Mouse (Mus musculus): ENCODE data around the gene Ppp4r3b. TPM values are rescaled to one million over a fixed set of nuclear protein-coding genes. Genes with fewer than 3 reads are reported as not detected.

Ppp4r3b gene
- polyA plus RNA-seq, 1 experiment from 2014 or later, result 104 TPM

GRCm38 (mm10) chr11:29239353-29239752 is 66.7 kb downstream of the Ppp4r3b start:
- Histone ChIP-seq H3K27ac (no peak overlapping the region), H3K27me3 (no peaks in the 10 kb centered on the region), H3K4me1 (no peaks in the 10 kb centered on the region), H3K9me3 (replicated peaks) (no peaks in the 10 kb centered on the region), H3K36me3 (ENCODE audit: poor library complexity, severe bottlenecking) (peaks cover 28% of the 10 kb centered on the region), H3K9ac (no peak overlapping the region), H3K4me3 (no peak overlapping the region), H3K4me2 (no peak overlapping the region)
- ATAC-seq, result no peak
- 92% methylated on average over 1 of the region's 1 CpGs for WGBS

GRCm38 (mm10) chr11:29241961-29242360 is 69.3 kb downstream of the Ppp4r3b start:
- no peak overlapping the region for H3K27ac ChIP-seq
- WGBS, result 34% methylated on average over 4 of the region's 4 CpGs
- no peak overlapping the region for H3K4me3 ChIP-seq
- ATAC-seq, result no peak
- peaks cover 18% of the 10 kb centered on the region for H3K4me1 ChIP-seq
- no peak overlapping the region for H3K4me2 ChIP-seq
- H3K9ac ChIP-seq, result no peak overlapping the region
- H3K27me3 ChIP-seq, result no peaks in the 10 kb centered on the region
- H3K36me3 ChIP-seq (ENCODE audit: poor library complexity, severe bottlenecking), result peaks cover 31% of the 10 kb centered on the region
- no peaks in the 10 kb centered on the region for H3K9me3 ChIP-seq (replicated peaks)

GRCm38 (mm10) chr11:29245988-29246387 is 73.3 kb downstream of the Ppp4r3b start:
- Histone ChIP-seq H3K9ac (peak overlapping the region; percentile 84; the same call in 1 of the 2 replicates), H3K9me3 (replicated peaks) (no peaks in the 10 kb centered on the region), H3K36me3 (ENCODE audit: poor library complexity, severe bottlenecking) (peaks cover 25% of the 10 kb centered on the region), H3K4me2 (peak overlapping the region; percentile 84), H3K27ac (no peak overlapping the region), H3K4me3 (peak overlapping the region; percentile 84), H3K27me3 (no peaks in the 10 kb centered on the region), H3K4me1 (peaks cover 18% of the 10 kb centered on the region)
- ATAC-seq, result no peak
- 64% methylated on average over 4 of the region's 4 CpGs for WGBS

- Histone ChIP-seq H3K9me3 (replicated peaks) (no peaks in the 10 kb centered on the region), H3K4me1 (peaks cover 18% of the 10 kb centered on the region), H3K9ac (peak within 1 kb of the TSS; percentile 84), H3K36me3 (ENCODE audit: poor library complexity, severe bottlenecking) (peaks cover 19% of the 10 kb centered on the region), H3K4me3 (peak within 1 kb of the TSS; percentile 84), H3K27me3 (no peaks in the 10 kb centered on the region), H3K27ac (peak within 1 kb of the TSS; percentile 77), H3K4me2 (peak within 1 kb of the TSS; percentile 84)
- peak; percentile 100 for ATAC-seq
- WGBS, result under 1% methylated on average over 53 of the region's 53 CpGs
These were observed 74.4 kb downstream of the Ppp4r3b start, which contains the start of gene Cfap36 for GRCm38 (mm10) chr11:29246883-29247650. Gene Cfap36, minus strand, starts transcription at chr11:29247409.

- WGBS, result 100% methylated on average over 1 of the region's 1 CpGs
- H3K27ac ChIP-seq, result no peak overlapping the region
- peak overlapping the region; percentile 84 for H3K4me3 ChIP-seq
- peak overlapping the region; percentile 84 for H3K4me2 ChIP-seq
- no peaks in the 10 kb centered on the region for H3K27me3 ChIP-seq
- no peaks in the 10 kb centered on the region for H3K9me3 ChIP-seq (replicated peaks)
- peaks cover 18% of the 10 kb centered on the region for H3K4me1 ChIP-seq
- peak; percentile 33 for ATAC-seq
- H3K36me3 ChIP-seq (ENCODE audit: poor library complexity, severe bottlenecking), result peaks cover 13% of the 10 kb centered on the region
- no peak overlapping the region for H3K9ac ChIP-seq
These were observed 75.0 kb downstream of the Ppp4r3b start for GRCm38 (mm10) chr11:29247725-29248124.

- WGBS, result 98% methylated on average over 5 of the region's 5 CpGs
- Histone ChIP-seq H3K27me3 (no peaks in the 10 kb centered on the region), H3K27ac (no peak overlapping the region), H3K9me3 (replicated peaks) (no peaks in the 10 kb centered on the region), H3K4me1 (peaks cover 18% of the 10 kb centered on the region), H3K36me3 (ENCODE audit: poor library complexity, severe bottlenecking) (peaks cover 10% of the 10 kb centered on the region), H3K4me3 (no peak overlapping the region), H3K4me2 (no peak overlapping the region), H3K9ac (no peak overlapping the region)
- ATAC-seq, result no peak
These were observed 75.7 kb downstream of the Ppp4r3b start for GRCm38 (mm10) chr11:29248386-29248785.

GRCm38 (mm10) chr11:29254643-29255042 is 82.0 kb downstream of the Ppp4r3b start:
- Histone ChIP-seq H3K27me3 (no peaks in the 10 kb centered on the region), H3K9ac (no peak overlapping the region), H3K4me2 (no peak overlapping the region), H3K4me3 (no peak overlapping the region), H3K27ac (no peak overlapping the region), H3K4me1 (no peaks in the 10 kb centered on the region), H3K36me3 (ENCODE audit: poor library complexity, severe bottlenecking) (no peaks in the 10 kb centered on the region), H3K9me3 (replicated peaks) (no peaks in the 10 kb centered on the region)
- no peak for ATAC-seq
- 92% methylated on average over 1 of the region's 1 CpGs for WGBS

GRCm38 (mm10) chr11:29267824-29268223 is 95.1 kb downstream of the Ppp4r3b start:
- ATAC-seq, result peak; percentile 66
- WGBS, result 28% methylated on average over 3 of the region's 3 CpGs
- no peak overlapping the region for H3K4me2 ChIP-seq
- 0 out of 2 replicates have a peak, but pooled peaks cover 7% of the 10 kb centered on the region for H3K9me3 ChIP-seq (replicated peaks)
- no peak overlapping the region for H3K4me3 ChIP-seq
- H3K4me1 ChIP-seq, result no peaks in the 10 kb centered on the region
- H3K9ac ChIP-seq, result no peak overlapping the region
- no peaks in the 10 kb centered on the region for H3K36me3 ChIP-seq (ENCODE audit: poor library complexity, severe bottlenecking)
- no peak overlapping the region for H3K27ac ChIP-seq
- no peaks in the 10 kb centered on the region for H3K27me3 ChIP-seq

Other genes with a start within 250 kb of the Ppp4r3b start
- 30.4 and 31.5 TPM in 2 replicates for gene Pnpt1, start 42.1 kb upstream of the Ppp4r3b start, polyA plus RNA-seq (2015; fragmentation: Nextera tagmentation; extraction: Ambion mirVana)
- gene Cfap36, start 74.5 kb downstream of the Ppp4r3b start, polyA plus RNA-seq (2015; fragmentation: Nextera tagmentation; extraction: Ambion mirVana), result 93.4 and 95.9 TPM in 2 replicates
- gene Ccdc88a, start 200.8 kb downstream of the Ppp4r3b start, polyA plus RNA-seq (2015; fragmentation: Nextera tagmentation; extraction: Ambion mirVana), result 75.2 and 80.6 TPM in 2 replicates